Comparison of ENCODE assay signal across 9 mouse cellular contexts in genomic region chr6:22874781-22875613, GRCm38 (mm10). TPM values are rescaled to one million over a fixed set of nuclear protein-coding genes. Genes with fewer than 3 reads are reported as not detected.
A peak's percentile ranks its signal among the peaks of the same experiment; 100 is the strongest.
DNase-seq lines count a peak whose midpoint lies in the region; ATAC-seq and TF ChIP-seq lines count a peak whose summit lies in the region.
"Had no signal": no experiment of that assay in that cellular context is flagged by ENCODE, and none has a peak within 500 bp of the region (broad histone marks: within the 10 kb centered on the region; RNA-seq: fewer than 3 reads in every experiment).

Gene Ptprz1 (plus strand): TSS chr6:22875502.

- H3K9me3 ChIP-seq in forebrain, embryonic 14.5 days (replicated peaks; ENCODE audit: control insufficient read depth, low read length), result no peaks in the 10 kb centered on the region
- no peaks in the 10 kb centered on the region for H3K9me3 ChIP-seq in intestine, embryonic 15.5 days

- no peak for TF ChIP-seq CTCF in kidney, adult 2 months (conservative IDR thresholded peaks at IDR 0.05; ENCODE audit: insufficient read depth, insufficient read length, low read depth, low read length)
- no peak for TF ChIP-seq CTCF in olfactory bulb, adult 2 months (IDR thresholded peaks at IDR 0.05; ENCODE audit: insufficient read depth, low read depth, low read length)

- H3K9ac ChIP-seq in forebrain, embryonic 14.5 days (ENCODE audit: low read length), result peak within 1 kb of the TSS; percentile 84
- H3K9ac ChIP-seq in intestine, embryonic 15.5 days, result peak within 1 kb of the TSS; percentile 21

- DNase-seq in kidney, adult 2 months, result no peak
- DNase-seq in kidney, adult 9 months, result no peak
- DNase-seq in forebrain, embryonic 14.5 days (ENCODE audit: low spot score), result peak; percentile 92
- DNase-seq in liver (peak; percentile 39), adipocyte (ENCODE audit: low spot score) (no peak)

- H3K36me3 ChIP-seq in kidney, adult 2 months (ENCODE audit: control insufficient read depth, insufficient read depth, low read length), result no peaks in the 10 kb centered on the region
- H3K36me3 ChIP-seq in forebrain, embryonic 14.5 days (ENCODE audit: control insufficient read depth, insufficient read depth, low read length), result no peaks in the 10 kb centered on the region
- H3K36me3 ChIP-seq in intestine, embryonic 15.5 days, result no peaks in the 10 kb centered on the region

- TF ChIP-seq POLR2A in kidney, adult 2 months (IDR thresholded peaks at IDR 0.05; ENCODE audit: low read depth, low read length), result no peak
- TF ChIP-seq POLR2A in olfactory bulb, adult 2 months (IDR thresholded peaks at IDR 0.05; ENCODE audit: insufficient read depth, low read depth, low read length), result no peak

- no peak within 1 kb of the TSS for H3K27ac ChIP-seq in kidney, adult 2 months (ENCODE audit: insufficient read depth, low read depth, low read length)
- peak within 1 kb of the TSS; percentile 61 for H3K27ac ChIP-seq in forebrain, embryonic 14.5 days (ENCODE audit: low read depth, low read length)
- H3K27ac ChIP-seq in intestine, embryonic 15.5 days, result no peak within 1 kb of the TSS
- H3K27ac ChIP-seq in olfactory bulb, adult 2 months (ENCODE audit: insufficient read depth, low read depth, low read length), result peak within 1 kb of the TSS; percentile 36; the same call in 1 of the 2 replicates

- no peaks in the 10 kb centered on the region for H3K4me1 ChIP-seq in kidney, adult 2 months (ENCODE audit: control insufficient read depth, insufficient read depth, low read length)
- H3K4me1 ChIP-seq in forebrain, embryonic 14.5 days (ENCODE audit: control insufficient read depth, insufficient read depth, low read length), result peaks cover 12% of the 10 kb centered on the region
- H3K4me1 ChIP-seq in intestine, embryonic 15.5 days (replicated peaks), result peaks cover 4% of the 10 kb centered on the region
- H3K4me1 ChIP-seq in olfactory bulb, adult 2 months (ENCODE audit: control insufficient read depth, insufficient read depth, low read length), result peaks cover 7% of the 10 kb centered on the region; the same call in 1 of the 2 replicates

- ATAC-seq in cerebellum, adult (ENCODE audit: insufficient number of reproducible peaks, low FRiP score, low TSS enrichment), result peak; percentile 38; the same call in 1 of the 2 replicates
- ATAC-seq in forebrain, embryonic 14.5 days, result peak; percentile 92
- ATAC-seq in intestine, embryonic 15.5 days, result peak; percentile 94

- 2% methylated on average over 44 of the region's 44 CpGs for WGBS in kidney, adult 2 months
- under 1% methylated on average over 44 of the region's 44 CpGs for WGBS in forebrain, embryonic 14.5 days
- under 1% methylated on average over 44 of the region's 44 CpGs for WGBS in intestine, embryonic 15.5 days
- 1% methylated on average over 44 of the region's 44 CpGs for WGBS in olfactory bulb, adult 2 months

- 0 out of 2 replicates have a peak within 1 kb of the TSS, but pooled peaks have one; percentile 3 for H3K4me3 ChIP-seq in kidney, adult 2 months (ENCODE audit: insufficient read depth, low read depth, low read length)
- H3K4me3 ChIP-seq in forebrain, embryonic 14.5 days (ENCODE audit: low read depth, low read length), result peak within 1 kb of the TSS; percentile 76
- peak within 1 kb of the TSS; percentile 46 for H3K4me3 ChIP-seq in intestine, embryonic 15.5 days (replicated peaks)
- H3K4me3 ChIP-seq in olfactory bulb, adult 2 months (ENCODE audit: insufficient read depth, low read depth, low read length), result peak within 1 kb of the TSS; percentile 69

- H3K27me3 ChIP-seq in kidney, adult 2 months (replicated peaks; ENCODE audit: control insufficient read depth, insufficient read depth, low read length), result no peaks in the 10 kb centered on the region
- H3K27me3 ChIP-seq in forebrain, embryonic 14.5 days (replicated peaks; ENCODE audit: control insufficient read depth, insufficient read depth, low read length), result no peaks in the 10 kb centered on the region
- peaks cover 18% of the 10 kb centered on the region; the same call in 1 of the 2 replicates for H3K27me3 ChIP-seq in intestine, embryonic 15.5 days (replicated peaks)
- H3K27me3 ChIP-seq: CH12.LX had no signal

- H3K4me2 ChIP-seq in forebrain, embryonic 14.5 days (ENCODE audit: low read length), result peak within 1 kb of the TSS; percentile 70
- H3K4me2 ChIP-seq in intestine, embryonic 15.5 days (replicated peaks), result peak within 1 kb of the TSS; percentile 88

RNA-seq across cellular contexts. Expression of gene Ptprz1, which starts in this region (rescaled TPM):
- 0.11 and 0.14 TPM in 2 replicates for polyA plus RNA-seq in kidney, adult 2 months (2012; rRNA removed)
- 80.5 and 95.5 TPM in 2 replicates for polyA plus RNA-seq in forebrain, embryonic 14.5 days (2014; fragmentation: Nextera tagmentation; extraction: Ambion mirVana)
- 3.9 and 4.2 TPM in 2 replicates for polyA plus RNA-seq in intestine, embryonic 15.5 days (2015; fragmentation: Nextera tagmentation; extraction: Ambion mirVana)
- 53.2 and 160 TPM in 2 replicates for polyA plus RNA-seq in olfactory bulb, adult 2 months (2012; ENCODE audit: insufficient read depth, insufficient read length, low replicate concordance, missing spikeins)

Comparison
In these comparisons a context has a peak if more than half of its experiments do, and no peak if none do; other contexts are left out.
1. RNA of gene Ptprz1 (polyA plus RNA-seq): 80.5 to 95.5 TPM in forebrain, embryonic 14.5 days and 53.2 to 160 TPM in olfactory bulb, adult 2 months; 3.9 to 4.2 TPM in intestine, embryonic 15.5 days and 0.11 to 0.14 TPM in kidney, adult 2 months; every median in the first group is over 10 times any median in the second.
2. DNase-seq: peak in forebrain, embryonic 14.5 days (single experiment) and liver (single experiment); none in kidney, adult 2 months (single experiment), kidney, adult 9 months (single experiment) and adipocyte (single experiment).
3. H3K27ac ChIP-seq: peak in forebrain, embryonic 14.5 days (single experiment) and olfactory bulb, adult 2 months (single experiment); none in kidney, adult 2 months (single experiment) and intestine, embryonic 15.5 days (single experiment).
4. H3K4me3 ChIP-seq: peak in every context shown above with its lines; median percentile 76 in forebrain, embryonic 14.5 days; 69 in olfactory bulb, adult 2 months; 46 in intestine, embryonic 15.5 days; 3 in kidney, adult 2 months.
5. ATAC-seq: peak in every context shown above with its lines; median percentile 94 in intestine, embryonic 15.5 days; 92 in forebrain, embryonic 14.5 days; 38 in cerebellum, adult.